Mouse (Mus musculus) small intestine, adult 2 months (tissue): ENCODE results near the gene Eva1c.

Experiments used
- CTCF ChIP-seq: fragments of 200-500 bp; IDR thresholded peaks from 2 replicates; pipeline ENCODE4 v1.5.1; 2012; ENCODE audit warnings: low read depth, mild to moderate bottlenecking, control low read depth, inconsistent platforms, low read length, moderate library complexity, mixed read lengths; ENCODE audit not compliant: insufficient replicate concordance, insufficient read length; ENCODE audit errors: extremely low read depth
- POLR2A ChIP-seq: fragments of 200-500 bp; IDR thresholded peaks from 2 replicates; pipeline ENCODE4 v1.6.1; 2012; ENCODE audit warnings: low read depth, mild to moderate bottlenecking, control low read depth, inconsistent platforms, low read length, moderate library complexity

GRCm38 (mm10) chr16:90933534-90934176 is 107.1 kb downstream of the Eva1c start:
- no peak for TF ChIP-seq CTCF
- TF ChIP-seq POLR2A = no peak
